Mouse (Mus musculus) limb, embryonic 14.5 days (tissue): ENCODE measurements around the gene Nkx1-2. TPM values are rescaled to one million over a fixed set of nuclear protein-coding genes. Genes with fewer than 3 reads are reported as not detected.

Experiments used
- ATAC-seq: fragments of 200-750 bp; cut with Nextera tagmentation; 2 replicates; pipeline ENCODE4 v1.8.0; 2017; ENCODE audit warnings: low read depth, moderate number of reproducible peaks, moderate TSS enrichment; ENCODE audit not compliant: low FRiP score
- DNase-seq: peaks from one replicate; pipeline ENCODE4 v3.0.0-alpha.2; 2015; ENCODE audit warnings: low spot score
- H3K27ac ChIP-seq: fragments of 300-500 bp; sonication (generic); replicated peaks from 2 replicates; pipeline ENCODE4 v1.5.1; 2014; ENCODE audit warnings: low read depth, mild to moderate bottlenecking, low read length, moderate library complexity, mixed read lengths
- H3K27me3 ChIP-seq: fragments of 300-500 bp; sonication (generic); 2 replicates; pipeline ENCODE4 v1.6.1; 2014; ENCODE audit warnings: low read length, mixed read lengths; ENCODE audit not compliant: control insufficient read depth, insufficient read depth
- H3K36me3 ChIP-seq: fragments of 300-500 bp; sonication (generic); 2 replicates; pipeline ENCODE4 v1.6.1; 2014; ENCODE audit warnings: mild to moderate bottlenecking, low read length, moderate library complexity, mixed read lengths; ENCODE audit not compliant: control insufficient read depth, insufficient read depth
- H3K4me1 ChIP-seq: fragments of 300-500 bp; sonication (generic); 2 replicates; pipeline ENCODE4 v1.6.1; 2014; ENCODE audit warnings: antibody characterized with exemption, low read length, mixed read lengths; ENCODE audit not compliant: control insufficient read depth, insufficient read depth
- H3K4me2 ChIP-seq: fragments of 300-500 bp; sonication (generic); replicated peaks from 2 replicates; pipeline ENCODE4 v1.6.1; 2014; ENCODE audit warnings: low read depth, mild to moderate bottlenecking, low read length, moderate library complexity; ENCODE audit not compliant: severe bottlenecking
- H3K4me3 ChIP-seq: fragments of 300-500 bp; sonication (generic); replicated peaks from 2 replicates; pipeline ENCODE4 v1.5.1; 2014; ENCODE audit warnings: low read length
- H3K9ac ChIP-seq: fragments of 300-500 bp; sonication (generic); 2 replicates; pipeline ENCODE4 v1.6.1; 2014; ENCODE audit warnings: mild to moderate bottlenecking, low read depth, low read length, moderate library complexity; ENCODE audit not compliant: severe bottlenecking
- H3K9me3 ChIP-seq: fragments of 300-500 bp; sonication (generic); 2 replicates; pipeline ENCODE4 v1.6.1; 2016; ENCODE audit warnings: low read length; ENCODE audit not compliant: control insufficient read depth
- POLR2A ChIP-seq: fragments of 200-500 bp; IDR thresholded peaks from 2 replicates; pipeline ENCODE4 v1.8.0; 2012; ENCODE audit warnings: inconsistent platforms, mild to moderate bottlenecking, moderate library complexity, borderline replicate concordance; ENCODE audit not compliant: insufficient read depth, insufficient read length; ENCODE audit errors: extremely low read depth
- WGBS: fragments of 180-500 bp; shearing (Covaris S2); extraction: QIAGEN DNeasy Blood & Tissue Kit; methylation state at CpG from one replicate; pipeline ENCODE4 v1.1.7; 2014; 5-methylcytosine and 5-hydroxymethylcytosine counted together
- polyA plus RNA-seq, 2 experiments: library from polyadenylated mRNA; depleted of rRNA in 1 of 2; stranded (reverse) in 1 of 2; unstranded in 1 of 2; fragments of >200 nt; fragmentation: Nextera tagmentation in 1 of 2; extraction: Ambion mirVana in 1 of 2; gene quantifications; 2 replicates each; pipeline versions ENCODE4 v1.2.1 to v1.2.3; 2012 to 2014

The Nkx1-2 gene
- polyA plus RNA-seq, 2 experiments = 0.08 to 0.10 TPM

DNA sequence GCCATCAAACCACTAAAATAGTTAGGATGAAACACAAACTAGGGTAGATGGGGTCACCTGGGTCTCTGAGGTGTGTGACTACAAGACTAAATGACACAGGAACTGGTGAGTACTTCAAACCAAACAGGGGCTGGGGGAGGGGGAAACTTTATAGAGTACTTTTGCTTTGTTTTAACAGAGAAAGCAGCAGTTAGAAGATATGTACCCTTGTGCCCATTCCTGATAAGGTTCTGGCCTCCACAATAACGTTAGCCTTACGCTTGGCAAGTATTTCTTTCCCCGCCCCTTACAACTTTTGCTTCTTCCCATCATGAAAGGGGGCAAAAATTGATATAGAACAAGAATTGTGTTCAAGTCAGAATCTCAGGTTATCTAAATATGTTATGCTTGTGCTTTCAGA is 3.6 kb downstream of the Nkx1-2 start:
- no peaks in the 10 kb centered on the region for H3K36me3 ChIP-seq
- peaks cover 54% of the 10 kb centered on the region for H3K27me3 ChIP-seq
- no peak overlapping the region for H3K4me2 ChIP-seq
- no peaks in the 10 kb centered on the region for H3K9me3 ChIP-seq
- no peak for DNase-seq
- H3K27ac ChIP-seq = no peak overlapping the region
- no peak overlapping the region for H3K4me3 ChIP-seq
- TF ChIP-seq POLR2A = no peak
- peaks cover 24% of the 10 kb centered on the region for H3K4me1 ChIP-seq
- ATAC-seq = no peak
- no peak overlapping the region for H3K9ac ChIP-seq
- 82% methylated on average over 3 of the region's 3 CpGs for WGBS

DNA sequence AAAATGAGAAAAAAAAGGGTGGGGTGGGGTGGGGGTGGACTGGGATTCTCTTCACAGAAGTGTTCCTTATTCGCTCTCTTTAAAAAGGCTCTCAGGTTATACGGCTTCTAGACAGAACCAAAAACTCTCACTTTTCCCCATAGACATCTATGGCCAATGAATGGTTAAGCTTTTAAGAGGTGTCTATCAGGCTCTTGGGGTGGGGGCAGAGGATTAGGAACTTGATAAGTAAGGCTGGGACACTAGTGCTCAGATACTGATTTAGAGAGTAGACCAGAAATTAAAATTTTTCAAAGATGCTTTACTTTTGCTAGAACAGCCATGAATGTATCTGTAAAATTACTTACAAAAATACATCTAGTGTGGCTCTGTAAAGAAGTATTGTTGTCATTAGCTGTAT is 5.1 kb downstream of the Nkx1-2 start:
- DNase-seq (no peak), ATAC-seq (no peak)
- Histone ChIP-seq H3K4me3 (no peak overlapping the region), H3K9me3 (no peaks in the 10 kb centered on the region), H3K36me3 (no peaks in the 10 kb centered on the region), H3K9ac (no peak overlapping the region), H3K27me3 (peaks cover 40% of the 10 kb centered on the region), H3K4me2 (no peak overlapping the region), H3K27ac (no peak overlapping the region), H3K4me1 (peaks cover 13% of the 10 kb centered on the region)
- no peak for TF ChIP-seq POLR2A
- 84% methylated on average over 2 of the region's 2 CpGs for WGBS

GRCm38 (mm10) chr7:132593762-132594161 is 5.7 kb downstream of the Nkx1-2 start:
- no peak for DNase-seq
- WGBS = 52% methylated on average over 2 of the region's 2 CpGs
- Histone ChIP-seq H3K36me3 (no peaks in the 10 kb centered on the region), H3K9me3 (no peaks in the 10 kb centered on the region), H3K27me3 (peaks cover 34% of the 10 kb centered on the region), H3K4me2 (no peak overlapping the region), H3K4me3 (no peak overlapping the region), H3K9ac (no peak overlapping the region), H3K4me1 (peaks cover 8% of the 10 kb centered on the region), H3K27ac (no peak overlapping the region)
- TF ChIP-seq POLR2A = no peak
- ATAC-seq = no peak

DNA sequence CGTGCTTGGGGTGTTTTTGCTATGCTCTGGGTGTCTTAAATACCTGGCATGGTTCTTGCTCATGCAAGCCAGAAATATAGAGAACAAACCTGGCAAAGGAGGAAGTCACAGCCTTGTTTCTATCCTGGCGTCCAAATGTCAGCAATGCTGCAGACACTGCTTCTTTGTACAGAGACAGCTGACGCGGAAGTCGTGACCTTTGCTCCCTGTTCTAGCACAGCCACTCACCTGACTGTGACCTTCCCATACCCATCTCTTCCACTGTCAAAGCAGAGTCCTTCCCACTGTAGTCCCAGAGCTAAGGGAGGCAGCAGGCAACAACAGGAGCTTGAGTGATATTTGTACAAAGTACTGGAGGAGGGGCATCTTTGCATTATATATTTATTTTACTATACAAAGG is 9.8 kb downstream of the Nkx1-2 start:
- Histone ChIP-seq H3K9me3 (no peaks in the 10 kb centered on the region), H3K27me3 (no peaks in the 10 kb centered on the region), H3K4me3 (no peak overlapping the region), H3K4me1 (no peaks in the 10 kb centered on the region), H3K4me2 (no peak overlapping the region), H3K36me3 (no peaks in the 10 kb centered on the region), H3K9ac (no peak overlapping the region), H3K27ac (no peak overlapping the region)
- WGBS = 57% methylated on average over 5 of the region's 5 CpGs
- ATAC-seq (no peak), DNase-seq (no peak)
- no peak for TF ChIP-seq POLR2A

GRCm38 (mm10) chr7:132587167-132587566 is 12.3 kb downstream of the Nkx1-2 start:
- Histone ChIP-seq H3K4me2 (no peak overlapping the region), H3K4me1 (no peaks in the 10 kb centered on the region), H3K9me3 (no peaks in the 10 kb centered on the region), H3K27me3 (no peaks in the 10 kb centered on the region), H3K36me3 (no peaks in the 10 kb centered on the region), H3K27ac (no peak overlapping the region), H3K9ac (no peak overlapping the region), H3K4me3 (no peak overlapping the region)
- TF ChIP-seq POLR2A = no peak
- no peak for ATAC-seq
- no peak for DNase-seq
- WGBS = 57% methylated on average over 5 of the region's 5 CpGs
